Mouse (Mus musculus) intestine, postnatal 0 days (tissue): ENCODE measurements around the gene Ugt1a10. TPM values are rescaled to one million over a fixed set of nuclear protein-coding genes. Genes with fewer than 3 reads are reported as not detected.

Source experiments
- ATAC-seq: fragments of 200-750 bp; cut with Nextera tagmentation; 2 replicates; pipeline ENCODE4 v1.8.0; 2017; ENCODE audit warnings: mild to moderate bottlenecking, moderate TSS enrichment, moderate library complexity
- H3K27ac ChIP-seq: fragments of 300-500 bp; sonication (generic); 2 replicates; pipeline ENCODE4 v1.5.1; 2014; ENCODE audit warnings: mild to moderate bottlenecking, low read depth, low read length, moderate library complexity
- H3K27me3 ChIP-seq: fragments of 300-500 bp; sonication (generic); replicated peaks from 2 replicates; pipeline ENCODE4 v1.6.1; 2014; ENCODE audit warnings: low read length, mixed read lengths; ENCODE audit not compliant: control insufficient read depth, insufficient read depth
- H3K36me3 ChIP-seq: fragments of 300-500 bp; sonication (generic); 2 replicates; pipeline ENCODE4 v1.6.1; 2014; ENCODE audit warnings: mild to moderate bottlenecking, moderate library complexity; ENCODE audit not compliant: control insufficient read depth, insufficient read depth
- H3K4me1 ChIP-seq: fragments of 300-500 bp; sonication (generic); replicated peaks from 2 replicates; pipeline ENCODE4 v1.6.1; 2014; ENCODE audit warnings: antibody characterized with exemption, low read length, mixed read lengths; ENCODE audit not compliant: control insufficient read depth, insufficient read depth
- H3K4me2 ChIP-seq: fragments of 300-500 bp; sonication (generic); replicated peaks from 2 replicates; pipeline ENCODE4 v1.6.1; 2014; ENCODE audit warnings: low read depth, mild to moderate bottlenecking, moderate library complexity
- H3K4me3 ChIP-seq: fragments of 300-500 bp; sonication (generic); 2 replicates; pipeline ENCODE4 v1.5.1; 2014; ENCODE audit warnings: low read depth, low read length
- H3K9ac ChIP-seq: fragments of 300-500 bp; sonication (generic); 2 replicates; pipeline ENCODE4 v1.6.1; 2014; ENCODE audit warnings: mild to moderate bottlenecking, low read depth, low read length
- H3K9me3 ChIP-seq: fragments of 300-500 bp; sonication (generic); 2 replicates; pipeline ENCODE4 v1.6.1; 2016; ENCODE audit warnings: mixed run types; ENCODE audit not compliant: control insufficient read depth
- CTCF ChIP-seq: sonication (generic); IDR thresholded peaks from 2 replicates; pipeline ENCODE4 v1.5.1; 2016; ENCODE audit warnings: low read depth, mild to moderate bottlenecking, control low read depth, antibody characterized with exemption, moderate library complexity
- WGBS: fragments of 180-500 bp; shearing (Covaris S2); extraction: QIAGEN DNeasy Blood & Tissue Kit; methylation state at CpG from one replicate; pipeline ENCODE4 v1.1.7; 2014; 5-methylcytosine and 5-hydroxymethylcytosine counted together
- microRNA-seq: library from miRNA; unstranded; fragments of <30 nt; microRNA quantifications from one replicate; pipeline ENCODE4, GENCODE M21; 2016
- polyA plus RNA-seq: library from polyadenylated mRNA; unstranded; fragments of >200 nt; fragmentation: Nextera tagmentation; extraction: Ambion mirVana; gene quantifications from 2 replicates; pipeline ENCODE4 v1.2.1, GENCODE M21; 2015

Ugt1a10 gene
- polyA plus RNA-seq, 1 experiment from 2014 or later: 0.05 TPM

- H3K36me3 ChIP-seq: peaks cover 100% of the 10 kb centered on the region
- peak overlapping the region; percentile 5; the same call in 1 of the 2 replicates for H3K27ac ChIP-seq
- no peak for TF ChIP-seq CTCF
- no peak overlapping the region for H3K4me2 ChIP-seq
- no peaks in the 10 kb centered on the region for H3K27me3 ChIP-seq
- H3K9ac ChIP-seq: no peak overlapping the region
- no peak overlapping the region for H3K4me3 ChIP-seq
- H3K4me1 ChIP-seq: peaks cover 5% of the 10 kb centered on the region
- 76% methylated on average over 4 of the region's 4 CpGs for WGBS
- H3K9me3 ChIP-seq: no peaks in the 10 kb centered on the region
- ATAC-seq: no peak
These were observed 209.7 kb downstream of the Ugt1a10 start for GRCm38 (mm10) chr1:88264869-88265240.

GRCm38 (mm10) chr1:88266123-88266522, 210.9 kb downstream of the Ugt1a10 start:
- H3K4me3 ChIP-seq: no peak overlapping the region
- H3K36me3 ChIP-seq: peaks cover 90% of the 10 kb centered on the region
- H3K27me3 ChIP-seq: no peaks in the 10 kb centered on the region
- H3K4me2 ChIP-seq: no peak overlapping the region
- H3K9me3 ChIP-seq: no peaks in the 10 kb centered on the region
- 87% methylated on average over 13 of the region's 13 CpGs for WGBS
- H3K4me1 ChIP-seq: no peaks in the 10 kb centered on the region
- ATAC-seq: no peak
- H3K9ac ChIP-seq: peak overlapping the region; percentile 1; the same call in 1 of the 2 replicates
- TF ChIP-seq CTCF: no peak
- peak overlapping the region; percentile 5; the same call in 1 of the 2 replicates for H3K27ac ChIP-seq

GRCm38 (mm10) chr1:88267489-88267888, 212.3 kb downstream of the Ugt1a10 start:
- H3K4me3 ChIP-seq: no peak overlapping the region
- 90% methylated on average over 6 of the region's 6 CpGs for WGBS
- H3K4me2 ChIP-seq: no peak overlapping the region
- H3K9ac ChIP-seq: no peak overlapping the region
- peaks cover 89% of the 10 kb centered on the region for H3K36me3 ChIP-seq
- no peaks in the 10 kb centered on the region for H3K4me1 ChIP-seq
- no peak for TF ChIP-seq CTCF
- no peak for ATAC-seq
- H3K9me3 ChIP-seq: no peaks in the 10 kb centered on the region
- H3K27ac ChIP-seq: no peak overlapping the region; the same call in 1 of the 2 replicates
- H3K27me3 ChIP-seq: no peaks in the 10 kb centered on the region

GRCm38 (mm10) chr1:88268070-88268469, 212.9 kb downstream of the Ugt1a10 start:
- H3K27me3 ChIP-seq: no peaks in the 10 kb centered on the region
- no peak for TF ChIP-seq CTCF
- H3K36me3 ChIP-seq: peaks cover 89% of the 10 kb centered on the region
- no peak overlapping the region for H3K4me3 ChIP-seq
- H3K27ac ChIP-seq: no peak overlapping the region
- WGBS: 85% methylated on average over 6 of the region's 6 CpGs
- ATAC-seq: no peak
- H3K4me2 ChIP-seq: no peak overlapping the region
- H3K9me3 ChIP-seq: no peaks in the 10 kb centered on the region
- H3K9ac ChIP-seq: no peak overlapping the region
- H3K4me1 ChIP-seq: no peaks in the 10 kb centered on the region

Small RNA genes lying within 50 kb of the gene (microRNA-seq; reads per million reads assigned to microRNA genes)
- not detected for gene Gm25198

Other genes with a start within 250 kb of the Ugt1a10 start
- 20.2 and 24.1 TPM in 2 replicates for gene Dgkd, start 202.1 kb upstream of the Ugt1a10 start, polyA plus RNA-seq
- gene Usp40, start 46.8 kb upstream of the Ugt1a10 start, polyA plus RNA-seq: 12.3 and 14.0 TPM in 2 replicates
- 38.4 and 50.6 TPM in 2 replicates for gene Ugt1a9, start 15.4 kb downstream of the Ugt1a10 start, polyA plus RNA-seq
- 0.05 and 0.08 TPM in 2 replicates for gene Ugt1a8, start 32.4 kb downstream of the Ugt1a10 start, polyA plus RNA-seq
- 57.4 and 60.9 TPM in 2 replicates for gene Ugt1a7c, start 39.7 kb downstream of the Ugt1a10 start, polyA plus RNA-seq
- 0.35 and 0.58 TPM in 2 replicates for gene Ugt1a6b, start 47.9 kb downstream of the Ugt1a10 start, polyA plus RNA-seq
- gene Ugt1a6a, start 79.4 kb downstream of the Ugt1a10 start, polyA plus RNA-seq: 5.7 and 5.8 TPM in 2 replicates
- not detected in 2 replicates for gene Ugt1a5, start 110.6 kb downstream of the Ugt1a10 start, polyA plus RNA-seq
- 0.05 and 0.16 TPM in 2 replicates for gene Ugt1a2, start 145.2 kb downstream of the Ugt1a10 start, polyA plus RNA-seq
- 11.5 and 13.7 TPM in 2 replicates for gene Dnajb3, start 150.4 kb downstream of the Ugt1a10 start, polyA plus RNA-seq
- 80.7 and 84.0 TPM in 2 replicates for gene Ugt1a1, start 156.6 kb downstream of the Ugt1a10 start, polyA plus RNA-seq
- 0.29 and 0.94 TPM in 2 replicates for gene Mroh2a, start 171.6 kb downstream of the Ugt1a10 start, polyA plus RNA-seq
- 29.1 and 30.8 TPM in 2 replicates for gene Hjurp, start 222.2 kb downstream of the Ugt1a10 start, polyA plus RNA-seq
- not detected in 2 replicates for gene Trpm8, start 222.3 kb downstream of the Ugt1a10 start, polyA plus RNA-seq